Mouse (Mus musculus): ENCODE measurements around the gene Crygc.

The Crygc gene

GRCm38 (mm10) chr1:65073589-65073988 is at the start of gene Crygc:
Gene Crygc (minus strand): TSS chr1:65073689.
- no peak for DNase-seq (ENCODE audit: low spot score in 2 of 2)

GRCm38 (mm10) chr1:65122574-65123372 is 49.3 kb upstream of the Crygc start, which contains the start of gene D630023F18Rik:
Gene D630023F18Rik (minus strand): TSS chr1:65123214.
- no peak for DNase-seq (ENCODE audit: low spot score in 2 of 2)

GRCm38 (mm10) chr1:65119438-65119837 is 45.9 kb upstream of the Crygc start, which contains the start of gene Gm28845:
Gene Gm28845 (minus strand): TSS chr1:65119558.
- no peak for DNase-seq (ENCODE audit: low spot score in 2 of 2)

- no peak for DNase-seq (ENCODE audit: low spot score in 2 of 2)
These were observed 44.8 kb upstream of the Crygc start for GRCm38 (mm10) chr1:65118150-65118913.

- DNase-seq (ENCODE audit: low spot score in 2 of 2), result no peak
These were observed 40.2 kb upstream of the Crygc start for GRCm38 (mm10) chr1:65113536-65114172.

- DNase-seq (ENCODE audit: low spot score in 2 of 2), result no peak
These were observed 39.3 kb upstream of the Crygc start for GRCm38 (mm10) chr1:65112807-65113196.

GRCm38 (mm10) chr1:65112031-65112806 is 38.7 kb upstream of the Crygc start:
- DNase-seq (ENCODE audit: low spot score in 2 of 2), result peak; percentile 38 to 74

GRCm38 (mm10) chr1:65109756-65110435 is 36.4 kb upstream of the Crygc start:
- no peak for DNase-seq (ENCODE audit: low spot score in 2 of 2)

GRCm38 (mm10) chr1:65109196-65109595 is 35.7 kb upstream of the Crygc start:
- DNase-seq (ENCODE audit: low spot score in 2 of 2), result no peak

- DNase-seq (ENCODE audit: low spot score in 2 of 2), result no peak
These were observed 34.3 kb upstream of the Crygc start for GRCm38 (mm10) chr1:65107654-65108279.

- no peak for DNase-seq (ENCODE audit: low spot score in 2 of 2)
These were observed 29.8 kb upstream of the Crygc start, which contains the start of gene Cryga for GRCm38 (mm10) chr1:65103273-65103672. Gene Cryga (minus strand): TSS chr1:65103373.

GRCm38 (mm10) chr1:65096953-65097352 is 23.5 kb upstream of the Crygc start:
- no peak for DNase-seq (ENCODE audit: low spot score in 2 of 2)

- DNase-seq (ENCODE audit: low spot score in 2 of 2), result no peak
These were observed 18.1 kb upstream of the Crygc start for GRCm38 (mm10) chr1:65091566-65091965.

- no peak for DNase-seq (ENCODE audit: low spot score in 2 of 2)
These were observed 16.9 kb upstream of the Crygc start for GRCm38 (mm10) chr1:65090370-65090769.

- DNase-seq (ENCODE audit: low spot score in 2 of 2), result no peak
These were observed 15.3 kb upstream of the Crygc start for GRCm38 (mm10) chr1:65088567-65089356.

- no peak for DNase-seq (ENCODE audit: low spot score in 2 of 2)
These were observed 8.7 kb upstream of the Crygc start, which contains the start of gene Crygb for GRCm38 (mm10) chr1:65082188-65082587. Gene Crygb (minus strand): TSS chr1:65082288.

- DNase-seq (ENCODE audit: low spot score in 2 of 2), result no peak
These were observed 2.1 kb upstream of the Crygc start for GRCm38 (mm10) chr1:65075607-65076006.

- DNase-seq (ENCODE audit: low spot score in 2 of 2), result no peak
These were observed 5.6 kb downstream of the Crygc start for GRCm38 (mm10) chr1:65067842-65068241.

- DNase-seq (ENCODE audit: low spot score in 2 of 2), result no peak
These were observed 9.3 kb downstream of the Crygc start for GRCm38 (mm10) chr1:65064201-65064600.

Data from spleen, postnatal 4 days (tissue).